In the genomic region with DNA sequence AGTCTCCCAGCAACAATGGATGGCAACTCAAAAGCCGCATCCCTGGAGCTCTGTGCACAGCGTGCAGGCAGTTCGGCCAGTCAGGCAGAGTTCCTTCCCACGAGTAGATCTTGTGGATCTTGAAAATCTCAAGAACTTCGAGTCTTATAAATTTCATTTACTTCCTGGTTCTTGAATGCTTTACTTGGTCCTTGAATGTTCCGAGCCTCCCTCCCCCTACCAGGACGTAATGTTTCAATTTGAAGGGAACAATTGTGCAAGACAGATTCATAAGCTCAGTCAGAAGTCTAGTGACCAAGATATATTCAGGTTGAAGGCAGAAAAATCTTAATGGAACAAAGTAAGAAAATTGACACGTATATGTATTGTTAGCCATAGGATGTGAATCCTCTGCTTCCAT, we compare ENCODE assay signal across 36 mouse cellular contexts.
"Had no signal": no experiment of that assay in that cellular context is flagged by ENCODE, and none has a peak within 500 bp of the region (broad histone marks: within the 10 kb centered on the region; RNA-seq: fewer than 3 reads in every experiment).

No protein-coding gene starts in this region.

- H3K9ac ChIP-seq: heart, embryonic 12.5 days; heart, embryonic 13.5 days; heart, embryonic 15.5 days; hindbrain, embryonic 12.5 days; hindbrain, embryonic 13.5 days; hindbrain, embryonic 14.5 days; hindbrain, embryonic 15.5 days; intestine, embryonic 15.5 days; kidney, embryonic 15.5 days had no signal

- ATAC-seq: hindbrain, embryonic 16.5 days; hindbrain, postnatal 0 days; inflammation-experienced regulatory T-cells, adult 6 months; intestine, embryonic 15.5 days; intestine, embryonic 16.5 days; intestine, postnatal 0 days had no signal

- H3K27ac ChIP-seq: heart, adult 2 months; heart, embryonic 10.5 days; heart, embryonic 13.5 days; heart, embryonic 15.5 days; hindbrain, embryonic 10.5 days; hindbrain, embryonic 12.5 days; hindbrain, embryonic 13.5 days; hindbrain, embryonic 14.5 days; hindbrain, embryonic 15.5 days; hindbrain, postnatal 0 days; intestine, embryonic 15.5 days; kidney, embryonic 15.5 days; kidney, postnatal 0 days; layer of hippocampus, adult 2 months had no signal

- H3K36me3 ChIP-seq: heart, embryonic 10.5 days; heart, embryonic 12.5 days; heart, embryonic 13.5 days; heart, embryonic 15.5 days; hindbrain, embryonic 10.5 days; hindbrain, embryonic 12.5 days; hindbrain, embryonic 13.5 days; hindbrain, embryonic 15.5 days; intestine, embryonic 15.5 days; kidney, embryonic 15.5 days had no signal

- H3K4me1 ChIP-seq: heart, embryonic 10.5 days; heart, embryonic 12.5 days; heart, embryonic 13.5 days; heart, embryonic 15.5 days; hindbrain, embryonic 10.5 days; hindbrain, embryonic 12.5 days; hindbrain, embryonic 13.5 days; hindbrain, embryonic 15.5 days; intestine, embryonic 15.5 days; kidney, embryonic 15.5 days had no signal

- H3K27me3 ChIP-seq: heart, embryonic 12.5 days; heart, embryonic 13.5 days; heart, embryonic 15.5 days; hindbrain, embryonic 12.5 days; hindbrain, embryonic 13.5 days; hindbrain, embryonic 15.5 days; intestine, embryonic 15.5 days; kidney, embryonic 15.5 days had no signal

- DNase-seq: heart, adult 2 months; heart, postnatal 10 days; heart, postnatal 14 days; heart, postnatal 36 days; heart, postnatal 4 days; kidney, adult 11 months; kidney, adult 18-20 months; kidney, adult 2 months; kidney, adult 8-10 months; kidney, adult 9 months; kidney, postnatal 10 days; kidney, postnatal 14 days; kidney, postnatal 25 days; kidney, postnatal 36 days; kidney, postnatal 4 days; layer of hippocampus, adult 9-11 months; layer of hippocampus, postnatal 36 days had no signal

- H3K4me3 ChIP-seq: heart, adult 2 months; heart, embryonic 10.5 days; heart, embryonic 12.5 days; heart, embryonic 13.5 days; heart, embryonic 15.5 days; hindbrain, embryonic 10.5 days; hindbrain, embryonic 12.5 days; hindbrain, embryonic 13.5 days; hindbrain, embryonic 15.5 days; intestine, embryonic 15.5 days; kidney, embryonic 15.5 days; layer of hippocampus, adult 2 months had no signal

- H3K4me2 ChIP-seq: heart, embryonic 11.5 days; heart, embryonic 12.5 days; heart, embryonic 13.5 days; heart, embryonic 15.5 days; hindbrain, embryonic 12.5 days; hindbrain, embryonic 13.5 days; hindbrain, embryonic 14.5 days; hindbrain, embryonic 15.5 days; intestine, embryonic 15.5 days; kidney, embryonic 15.5 days had no signal

- H3K9me3 ChIP-seq: heart, embryonic 10.5 days; heart, embryonic 12.5 days; heart, embryonic 13.5 days; heart, embryonic 15.5 days; hindbrain, embryonic 10.5 days; hindbrain, embryonic 12.5 days; hindbrain, embryonic 13.5 days; hindbrain, embryonic 15.5 days; intestine, embryonic 15.5 days; kidney, embryonic 15.5 days had no signal
